Mouse (Mus musculus): ENCODE data around the gene Tbc1d17. TPM values are rescaled to one million over a fixed set of nuclear protein-coding genes. Genes with fewer than 3 reads are reported as not detected.
A peak's percentile ranks its signal among the peaks of the same experiment; 100 is the strongest.

Tbc1d17 gene
- total and polyA plus RNA-seq, 3 experiments = 31.9 to 40.5 (median 38.5) TPM

- H3K79me2 ChIP-seq (replicated peaks; ENCODE audit: control insufficient read depth, extremely low read depth, insufficient read depth, poor library complexity, severe bottlenecking) = peaks cover 10% of the 10 kb centered on the region
- peak within 1 kb of the TSS; percentile 55 to 72 (median 61) for H3K4me3 ChIP-seq (replicated peaks in 1 of 3; ENCODE audit: low read depth in 2 of 3, low read length in 2 of 3, poor library complexity in 1 of 3)
- dilution Hi-C loops (cut with MboI; ENCODE audit: extremely low pct_ligation_motif_present, extremely low pct_unique_long_range_greater_than_20kb, low sequenced_read_pairs) = no loop called here
- H3K9ac ChIP-seq (ENCODE audit: insufficient read depth, low read depth) = peak within 1 kb of the TSS; percentile 65
- peaks cover 13 to 44% of the 10 kb centered on the region in 2 experiments for H3K4me1 ChIP-seq (ENCODE audit: control insufficient read depth in 1 of 2, insufficient read depth in 2 of 2)
- peaks cover 20 to 33% of the 10 kb centered on the region in 2 experiments for H3K36me3 ChIP-seq (replicated peaks in 1 of 2; ENCODE audit: control insufficient read depth in 1 of 2, insufficient read depth in 1 of 2, low read length in 1 of 2)
- TF ChIP-seq MAFK (IDR thresholded peaks at IDR 0.05; ENCODE audit: insufficient replicate concordance, low read length) (0 out of 2 replicates have a peak, but pooled peaks have one; percentile 16), ZKSCAN1 (IDR thresholded peaks at IDR 0.05; ENCODE audit: borderline replicate concordance, low read depth, low read length) (no peak), ZMIZ1 (IDR thresholded peaks at IDR 0.05; ENCODE audit: low read depth, low read length) (peak; percentile 68; the same call in 1 of the 2 replicates), MXI1 (IDR thresholded peaks at IDR 0.05; ENCODE audit: low read depth, low read length) (peak; percentile 89), SIN3A (IDR thresholded peaks at IDR 0.05; ENCODE audit: low read length) (peak; percentile 80), IRF4 (IDR thresholded peaks at IDR 0.05; ENCODE audit: low read depth, low read length) (no peak), JUND (conservative IDR thresholded peaks at IDR 0.05; ENCODE audit: low read depth, low read length) (no peak), ELF1 (IDR thresholded peaks at IDR 0.05; ENCODE audit: low read depth, low read length) (peak; percentile 79), E2F4 (IDR thresholded peaks at IDR 0.05; ENCODE audit: insufficient replicate concordance, low read depth, low read length) (peak; percentile 81; the same call in 1 of the 2 replicates), MAZ (IDR thresholded peaks at IDR 0.05; ENCODE audit: low read depth, low read length) (peak; percentile 89), USF1 (IDR thresholded peaks at IDR 0.05; ENCODE audit: low read depth, low read length) (no peak), JUN (IDR thresholded peaks at IDR 0.05; ENCODE audit: insufficient read depth, low read depth, low read length) (no peak), ETS1 (conservative IDR thresholded peaks at IDR 0.05; ENCODE audit: low read depth, low read length) (0 out of 2 replicates have a peak, but pooled peaks have one; percentile 25), BHLHE40 (IDR thresholded peaks at IDR 0.05; ENCODE audit: low read depth, low read length) (0 out of 2 replicates have a peak, but pooled peaks have one; percentile 21), MEF2A (IDR thresholded peaks at IDR 0.05; ENCODE audit: borderline replicate concordance, low read depth, low read length) (peak; percentile 64; the same call in 1 of the 2 replicates), GABPA (IDR thresholded peaks at IDR 0.05; ENCODE audit: insufficient replicate concordance, low read depth, low read length) (peak; percentile 24; the same call in 1 of the 2 replicates), ZNF384 (IDR thresholded peaks at IDR 0.05; ENCODE audit: low read depth, low read length) (0 out of 2 replicates have a peak, but pooled peaks have one; percentile 24), TCF12 (IDR thresholded peaks at IDR 0.05; ENCODE audit: low read depth, low read length) (peak; percentile 86), MAX (IDR thresholded peaks at IDR 0.05; ENCODE audit: low read length) (peak; percentile 77; the same call in 1 of the 2 replicates), CHD2 (IDR thresholded peaks at IDR 0.05; ENCODE audit: low read length) (peak; percentile 59), POLR2A (IDR thresholded peaks at IDR 0.05; ENCODE audit: low read depth, low read length) (peak; percentile 75), PAX5 (IDR thresholded peaks at IDR 0.05; ENCODE audit: low read length) (no peak), KAT2A (IDR thresholded peaks at IDR 0.05; ENCODE audit: insufficient replicate concordance, low read length) (peak; percentile 85; the same call in 1 of the 2 replicates), NRF1 (IDR thresholded peaks at IDR 0.05; ENCODE audit: low read depth, low read length) (peak; percentile 74), RCOR1 (conservative IDR thresholded peaks at IDR 0.05; ENCODE audit: low read depth, low read length) (peak; percentile 86; the same call in 1 of the 2 replicates), SMC3 (IDR thresholded peaks at IDR 0.05; ENCODE audit: low read depth, low read length) (peak; percentile 43), POLR2AphosphoS2 (IDR thresholded peaks at IDR 0.05; ENCODE audit: low read depth, low read length) (peak; percentile 80; the same call in 1 of the 2 replicates), CTCF (conservative IDR thresholded peaks at IDR 0.05 in 1 of 2, IDR thresholded peaks at IDR 0.05 in 1 of 2; ENCODE audit: low read depth in 2 of 2, low read length in 2 of 2) (peak in 1 of 2 experiments; percentile 74; a peak in 2 of 4 replicates), HCFC1 (IDR thresholded peaks at IDR 0.05; ENCODE audit: low read depth, low read length) (peak; percentile 90), RAD21 (IDR thresholded peaks at IDR 0.05; ENCODE audit: low read depth, low read length) (no peak; the same call in 1 of the 2 replicates), EP300 (IDR thresholded peaks at IDR 0.05; ENCODE audit: low read length) (no peak), MYC (IDR thresholded peaks at IDR 0.05; ENCODE audit: low read depth, low read length) (peak; percentile 95), CHD1 (IDR thresholded peaks at IDR 0.05; ENCODE audit: low read depth, low read length) (peak; percentile 76; the same call in 1 of the 2 replicates), TBP (conservative IDR thresholded peaks at IDR 0.05; ENCODE audit: low read depth, low read length) (peak; percentile 87), NELFE (IDR thresholded peaks at IDR 0.05; ENCODE audit: low read depth, low read length) (peak; percentile 90), UBTF (IDR thresholded peaks at IDR 0.05; ENCODE audit: low read depth, low read length) (no peak)
- no peak within 1 kb of the TSS for H3K27ac ChIP-seq (ENCODE audit: insufficient read depth, low read depth)
- in situ Hi-C loops (cut with MboI; ENCODE audit: low pct_ligation_motif_present, low pct_unique_long_range_greater_than_20kb, low sequenced_read_pairs) = no loop called here
- H3K4me2 ChIP-seq (ENCODE audit: insufficient read depth, low read depth, poor library complexity, severe bottlenecking) = peak within 1 kb of the TSS; percentile 53
- no peaks in the 10 kb centered on the region for H3K27me3 ChIP-seq (replicated peaks)
- no peaks in the 10 kb centered on the region for H3K9me3 ChIP-seq (replicated peaks; ENCODE audit: low read length)
- DNase-seq (ENCODE audit: extremely low read depth) = peak; percentile 95
These were observed 46.9 kb upstream of the Tbc1d17 start, which contains the start of gene Fuz for GRCm38 (mm10) chr7:44895593-44896434. Gene Fuz (plus strand): TSS chr7:44896079.
